Mouse (Mus musculus): Measurements from ENCODE around the gene Trim21.

Trim21 gene

DNA sequence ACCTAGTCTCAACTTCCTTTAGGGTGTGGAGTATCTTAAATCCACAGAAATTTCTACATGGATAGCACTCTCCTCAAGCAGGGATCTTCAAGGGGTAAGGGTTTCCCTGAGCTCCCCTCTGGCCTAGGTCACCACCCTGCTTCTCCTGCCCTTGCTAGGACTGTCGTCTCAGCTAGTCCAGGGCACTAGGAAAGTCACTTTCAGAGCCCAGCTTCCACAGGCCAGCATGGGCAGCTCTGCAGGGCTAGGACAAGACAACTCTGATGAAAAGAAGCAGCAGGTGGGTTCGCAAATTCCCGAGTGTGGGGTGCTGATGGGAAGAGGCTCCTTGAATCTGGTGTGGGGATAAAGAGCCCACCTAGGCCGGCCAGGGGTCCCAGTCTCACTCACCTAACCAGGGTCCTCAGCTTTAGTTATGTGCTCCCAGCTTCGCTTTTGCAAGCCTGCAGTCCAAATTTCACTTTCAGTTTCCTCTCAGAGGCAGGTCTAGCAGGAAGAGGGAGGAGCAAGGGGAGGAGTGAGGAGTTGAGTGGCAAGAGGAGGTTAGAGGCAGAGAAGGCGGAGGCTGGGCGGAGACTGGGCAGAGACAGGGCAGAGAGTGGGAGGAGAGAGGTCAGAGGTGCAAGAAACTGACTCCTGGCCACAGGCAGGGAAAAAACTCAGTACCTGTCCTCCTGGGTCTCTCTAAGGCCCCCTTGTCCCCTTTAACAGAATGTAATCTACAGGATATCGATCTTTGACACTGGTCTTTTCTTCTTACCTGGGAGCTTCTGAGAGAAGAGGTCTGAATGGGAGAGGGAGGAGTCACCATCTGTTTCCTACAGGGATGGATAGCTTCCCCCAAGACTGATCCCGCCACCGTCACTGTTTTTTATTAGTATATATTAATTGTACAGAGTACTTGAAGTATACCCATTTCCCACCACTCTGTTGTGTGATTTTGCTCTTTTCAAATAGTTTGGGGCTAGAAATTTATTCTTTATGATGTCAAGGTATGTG, at the start of gene Trim21:
TSS of gene Trim21 (minus strand) at position 488 of the 999 bp plus-strand sequence.
- DNase-seq, result peak; percentile 27

DNA sequence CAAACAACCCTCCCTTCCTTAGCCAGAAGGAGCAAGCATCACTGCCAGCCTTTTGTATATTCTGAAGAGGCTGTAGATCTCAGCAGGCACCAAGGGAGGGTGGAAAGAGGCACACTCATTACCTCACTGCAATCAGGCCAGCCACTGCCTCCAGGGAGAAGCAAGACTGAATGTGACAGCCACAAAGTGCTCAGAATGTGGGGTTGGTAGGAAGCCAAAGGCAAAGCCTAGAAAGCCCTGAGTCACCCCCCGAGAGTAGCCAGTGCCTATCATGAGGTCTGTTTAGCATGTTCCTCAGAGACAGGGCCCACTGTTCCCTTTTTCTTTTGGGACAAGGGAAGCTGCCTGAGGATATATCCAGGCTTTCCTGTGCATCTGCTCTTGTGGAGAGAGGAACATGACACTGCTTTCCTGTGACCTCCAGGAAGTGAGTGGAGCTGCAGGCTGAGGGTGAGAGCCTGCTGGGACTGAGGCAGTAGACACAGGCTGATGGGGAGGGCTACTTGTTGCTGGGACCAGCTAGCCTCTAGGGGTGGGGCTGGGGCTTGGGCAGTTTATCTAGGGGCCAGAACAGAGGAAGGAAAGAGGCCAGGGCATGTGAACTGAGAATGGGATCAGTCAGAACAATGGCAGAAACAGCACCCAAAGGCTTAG, 32.2 kb upstream of the Trim21 start, which contains the start of gene Olfr552:
TSS of gene Olfr552 (plus strand) at position 393 of the 654 bp plus-strand sequence.
- DNase-seq, result no peak

DNA sequence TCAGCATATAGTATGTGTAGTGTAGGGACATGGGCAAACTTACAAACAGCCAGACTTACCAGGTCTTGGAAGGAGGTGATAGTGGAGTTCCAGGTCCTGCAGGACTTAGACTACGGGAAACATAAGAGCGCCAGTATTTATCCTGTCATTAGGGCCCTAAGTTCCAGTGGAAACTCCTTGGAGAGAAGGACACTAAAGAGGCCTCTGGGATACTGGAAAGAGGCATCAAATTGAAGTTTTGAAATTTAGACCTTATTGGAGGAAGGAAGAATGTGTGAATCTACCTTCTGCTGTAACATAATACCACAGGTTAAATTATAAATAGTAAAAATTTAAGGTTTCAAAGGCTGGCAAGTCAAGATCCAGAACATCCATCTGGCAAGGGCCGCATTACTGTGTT, 26.5 kb upstream of the Trim21 start, which contains the start of gene Olfr551:
TSS of gene Olfr551 (minus strand) at position 101 of the 400 bp plus-strand sequence.
- no peak for DNase-seq

DNA sequence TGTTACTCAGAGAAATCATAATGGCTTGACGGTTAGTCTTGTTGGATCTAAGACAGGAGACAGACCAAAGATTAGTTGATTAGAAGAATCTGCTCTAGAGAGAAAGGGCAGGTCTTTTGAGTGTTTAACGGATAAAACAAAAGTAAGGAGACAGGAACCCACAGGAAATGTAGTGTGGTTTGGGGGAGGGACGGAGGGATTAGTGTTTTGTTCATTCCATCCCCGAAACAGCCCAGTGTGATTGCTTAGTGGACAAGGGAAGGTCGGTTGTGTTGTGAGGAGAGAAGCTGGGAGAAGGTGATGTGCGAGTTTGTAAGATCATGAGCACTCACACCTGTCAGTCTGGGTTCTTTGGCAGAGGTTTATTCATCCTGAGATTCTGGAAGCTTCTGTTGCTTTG, 10.7 kb upstream of the Trim21 start:
- DNase-seq, result no peak

DNA sequence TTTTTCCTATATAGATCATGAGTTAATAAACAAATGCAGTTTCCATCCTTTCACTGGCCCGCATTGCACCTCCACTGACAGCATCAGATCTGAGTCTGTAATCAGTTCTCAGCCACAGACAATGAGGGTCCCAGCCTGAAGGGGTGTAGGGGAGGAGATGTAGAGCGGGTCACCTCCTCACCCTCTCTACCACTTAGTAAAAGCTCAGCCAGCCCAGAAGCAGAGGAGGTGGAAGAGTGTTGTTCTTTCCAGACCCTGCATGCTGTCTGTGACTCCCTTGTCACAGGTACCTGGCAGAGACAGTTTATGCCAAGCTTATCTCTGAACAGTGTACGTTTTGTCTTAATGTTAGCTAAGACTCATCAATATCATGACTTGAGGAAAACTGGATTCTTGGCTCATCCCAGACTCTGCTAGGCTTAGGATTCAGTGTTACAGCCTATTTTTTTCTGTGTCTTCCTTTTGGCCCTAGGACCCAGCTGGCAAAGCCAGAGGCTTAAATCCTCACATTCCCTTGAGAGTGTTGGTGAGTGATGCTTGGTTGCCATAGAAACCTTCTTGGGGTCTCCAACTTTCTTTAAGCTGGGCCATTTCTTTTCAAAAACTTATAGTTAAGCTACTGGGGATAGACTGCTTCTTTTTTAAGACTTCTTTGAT, 8.0 kb upstream of the Trim21 start:
- no peak for DNase-seq

DNA sequence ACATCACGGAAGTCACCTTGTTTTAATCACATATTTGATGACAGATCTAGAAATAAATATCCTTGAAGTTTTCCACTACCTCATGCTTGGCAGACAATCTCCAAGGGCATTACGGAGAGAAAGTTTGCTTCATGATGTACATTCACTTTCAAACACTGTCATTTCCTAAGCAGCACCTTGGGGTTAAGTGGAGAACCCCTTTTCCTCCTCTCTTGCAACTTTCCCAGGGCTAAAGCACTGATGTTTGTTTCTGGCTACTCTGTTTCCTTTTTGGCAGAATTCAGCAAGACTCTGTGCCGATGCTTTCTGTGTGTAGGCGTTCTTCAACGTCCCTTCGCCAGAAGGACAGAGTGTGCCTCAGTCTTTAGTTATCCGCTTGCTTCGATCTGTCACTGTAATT, 5.9 kb upstream of the Trim21 start, which contains the start of gene Olfr550:
TSS of gene Olfr550 (plus strand) at position 301 of the 400 bp plus-strand sequence.
- DNase-seq, result no peak

DNA sequence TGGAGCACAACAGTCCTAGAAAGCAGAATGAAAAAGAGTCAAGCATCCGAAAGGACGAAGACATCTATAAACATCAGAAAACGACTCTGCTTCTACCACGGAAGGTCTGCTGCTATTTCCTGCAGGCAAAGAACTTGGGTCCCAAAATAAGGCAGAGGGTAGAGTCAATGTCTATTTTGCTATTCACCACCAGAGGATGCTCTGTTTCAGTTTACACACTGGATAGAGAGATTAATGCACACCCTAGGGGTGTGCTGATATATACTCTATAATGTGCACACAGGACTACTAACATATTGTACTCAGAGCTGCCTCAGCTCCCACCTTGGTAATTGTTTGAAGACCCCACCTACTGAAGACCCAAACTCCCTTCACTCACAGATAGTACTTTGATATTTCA, 933 bp upstream of the Trim21 start:
- DNase-seq, result no peak

DNA sequence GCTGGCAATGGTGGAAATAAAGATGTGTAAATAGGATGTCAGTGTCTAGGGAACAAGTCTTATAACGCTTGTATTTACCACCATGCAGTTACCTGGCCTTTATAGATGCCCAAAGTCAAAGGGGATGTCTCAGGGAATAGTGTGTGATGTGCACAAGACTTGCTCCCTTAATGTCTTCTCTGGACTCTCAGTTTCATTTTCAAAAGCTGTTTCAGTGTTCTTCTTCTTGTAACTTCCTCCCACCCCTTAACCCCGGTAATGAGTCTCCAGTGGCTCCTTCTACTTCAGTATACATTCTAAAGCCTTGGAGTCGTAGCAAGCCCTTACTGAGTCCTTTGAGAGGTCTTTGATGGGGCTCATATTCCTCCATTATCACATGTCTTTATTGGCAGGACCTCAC, 12.0 kb downstream of the Trim21 start:
- no peak for DNase-seq

DNA sequence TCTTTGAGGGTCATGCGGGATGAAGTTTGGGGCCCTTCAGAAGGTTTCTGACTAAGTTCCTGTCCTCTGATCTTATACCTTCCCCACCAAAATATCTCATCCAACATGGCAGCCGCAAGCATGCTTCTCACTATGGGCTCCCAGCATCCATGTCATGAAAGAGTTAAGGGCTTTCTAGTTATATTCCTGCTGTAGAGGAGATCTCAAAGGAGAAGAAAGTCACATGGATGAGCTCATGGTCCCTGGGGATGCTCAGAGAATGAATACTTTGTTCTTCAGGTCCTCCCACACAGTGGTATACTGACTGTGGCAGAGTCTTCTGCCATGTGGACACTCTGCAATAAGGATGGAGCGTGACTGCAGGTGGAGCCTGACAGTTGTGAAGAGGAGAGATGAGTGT, 15.7 kb downstream of the Trim21 start, which contains the start of gene Olfr549:
TSS of gene Olfr549 (plus strand) at position 301 of the 400 bp plus-strand sequence.
- no peak for DNase-seq

DNA sequence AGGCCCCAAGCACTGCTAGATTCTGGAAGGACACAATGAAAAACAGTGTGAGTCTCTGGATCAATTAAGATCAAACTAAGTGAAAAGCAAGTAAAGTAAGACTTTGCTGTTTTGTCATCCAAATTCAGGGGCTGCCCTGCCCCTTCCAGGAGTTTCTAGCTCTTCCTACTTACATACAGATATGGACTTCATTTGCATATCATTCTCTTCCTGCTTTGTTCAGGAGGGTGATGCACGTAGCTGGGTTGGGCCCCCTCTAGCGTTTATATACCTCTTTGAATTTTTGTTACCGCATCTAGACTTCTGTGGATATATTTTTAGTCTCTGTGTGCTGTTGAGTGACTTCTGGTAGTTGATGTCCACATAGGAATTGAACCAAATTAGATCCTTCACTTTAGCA, 24.0 kb downstream of the Trim21 start:
- no peak for DNase-seq

DNA sequence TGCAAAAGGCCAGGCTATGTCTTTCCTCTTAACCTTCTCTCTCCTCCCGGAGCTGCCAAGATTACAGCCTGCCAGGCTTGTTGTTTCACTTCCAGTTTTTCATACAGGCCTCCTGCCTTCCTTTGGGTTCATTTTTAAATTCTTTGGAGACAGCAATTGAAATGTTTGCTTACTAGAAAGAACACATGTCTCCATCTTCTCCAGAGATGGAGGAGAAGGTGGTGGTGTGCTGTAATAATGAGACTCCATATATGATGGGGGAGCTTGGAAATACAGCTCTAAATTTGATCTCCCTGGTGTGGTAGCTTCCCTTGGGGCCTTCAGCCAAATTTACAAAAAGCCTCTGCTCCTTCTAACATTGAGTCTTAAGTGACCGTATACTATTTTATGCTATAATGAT, 24.7 kb downstream of the Trim21 start, which contains the start of gene Olfr548-ps1:
TSS of gene Olfr548-ps1 (plus strand) at position 301 of the 400 bp plus-strand sequence.
- DNase-seq, result no peak

DNA sequence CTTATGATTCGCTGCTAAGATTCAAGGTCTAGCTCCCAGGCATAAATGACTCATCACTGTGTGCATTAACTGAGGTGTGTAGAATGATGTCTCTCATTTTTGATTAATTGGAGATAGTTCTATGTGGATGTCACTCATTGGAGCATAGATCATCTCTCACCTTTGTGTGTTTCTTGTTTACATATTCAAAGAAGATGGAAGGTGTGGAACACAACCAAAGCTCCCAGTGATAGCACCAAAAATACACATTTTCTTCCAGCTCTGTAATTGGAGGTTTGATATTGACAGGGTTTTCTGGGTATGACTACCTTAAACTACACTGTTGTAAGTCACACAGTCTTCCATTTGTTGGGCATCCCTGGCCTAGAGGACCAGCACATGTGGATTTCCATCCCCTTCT, 30.8 kb downstream of the Trim21 start, which contains the start of gene Olfr547:
TSS of gene Olfr547 (plus strand) at position 301 of the 400 bp plus-strand sequence.
- DNase-seq, result no peak

DNA sequence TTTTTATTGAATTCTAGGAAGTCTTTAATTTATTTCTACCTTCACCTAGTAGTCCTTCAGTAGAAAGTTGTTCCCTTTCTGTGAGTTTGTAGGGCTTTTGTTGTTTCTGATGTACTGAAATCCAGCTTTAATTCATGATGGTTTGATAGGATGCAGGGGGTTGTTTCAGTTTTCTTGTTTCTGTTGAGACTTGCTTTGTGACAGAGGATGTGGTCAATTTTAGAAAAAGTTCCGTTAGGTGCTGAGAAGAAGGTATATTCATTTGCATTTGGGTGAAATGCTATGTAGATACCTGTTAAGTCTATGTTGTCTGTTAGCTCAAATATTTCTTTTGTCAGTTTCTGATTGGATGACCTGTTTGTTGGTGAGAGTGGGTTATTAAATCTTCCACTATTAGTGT, 36.2 kb downstream of the Trim21 start:
- no peak for DNase-seq

DNA sequence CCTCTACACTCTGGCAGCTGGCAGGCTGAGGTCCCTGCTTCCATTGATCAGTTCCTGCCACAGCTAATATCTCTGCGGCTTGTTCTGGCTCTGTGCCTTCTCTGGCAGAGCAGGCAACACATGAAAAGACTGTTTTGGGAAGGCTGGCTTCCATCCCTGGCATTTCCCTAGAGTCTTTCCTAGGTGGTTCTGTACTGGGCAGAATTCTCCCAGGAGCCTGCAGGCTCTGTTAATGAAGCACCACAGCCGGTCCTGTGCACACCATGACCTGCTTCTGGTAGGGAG, 48.3 kb downstream of the Trim21 start:
- no peak for DNase-seq

DNA sequence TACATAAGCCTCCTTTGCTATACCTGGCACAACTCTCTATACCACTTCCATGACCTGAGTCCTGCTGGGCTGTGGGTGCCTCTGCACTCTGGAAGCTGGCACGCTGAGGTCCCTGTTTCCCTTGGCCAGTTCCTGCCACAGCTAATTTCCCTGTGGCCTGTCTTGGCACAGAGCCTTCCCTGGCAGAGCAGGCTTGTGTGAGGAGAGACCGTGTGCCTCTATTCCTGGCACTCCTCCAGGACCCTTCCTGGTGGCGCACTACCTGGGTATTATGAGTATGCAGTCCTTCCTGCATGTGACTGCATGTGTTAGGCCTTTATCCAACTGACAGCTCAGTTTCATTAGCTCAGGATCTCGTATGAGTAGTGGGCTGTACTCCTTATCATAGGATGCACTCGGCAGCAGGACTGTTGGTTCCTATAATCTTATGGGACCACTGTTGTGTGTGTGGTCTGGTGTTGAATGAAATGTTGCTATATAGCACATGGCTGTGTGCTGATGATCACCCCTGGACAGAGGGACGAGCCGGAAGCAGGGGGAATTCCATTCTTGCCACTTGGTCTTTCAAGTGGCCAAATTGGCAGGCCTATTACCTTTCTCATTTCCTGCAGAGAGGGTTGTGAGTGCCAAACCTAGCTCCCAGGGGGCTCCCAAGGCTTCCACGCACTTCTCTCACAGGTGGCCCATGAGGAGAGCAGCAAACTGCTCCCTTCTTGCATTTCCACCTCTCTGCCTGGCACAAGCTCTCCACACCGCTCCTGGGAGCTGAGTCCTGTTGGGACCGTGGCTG, 48.8 kb downstream of the Trim21 start:
- DNase-seq, result no peak

DNA sequence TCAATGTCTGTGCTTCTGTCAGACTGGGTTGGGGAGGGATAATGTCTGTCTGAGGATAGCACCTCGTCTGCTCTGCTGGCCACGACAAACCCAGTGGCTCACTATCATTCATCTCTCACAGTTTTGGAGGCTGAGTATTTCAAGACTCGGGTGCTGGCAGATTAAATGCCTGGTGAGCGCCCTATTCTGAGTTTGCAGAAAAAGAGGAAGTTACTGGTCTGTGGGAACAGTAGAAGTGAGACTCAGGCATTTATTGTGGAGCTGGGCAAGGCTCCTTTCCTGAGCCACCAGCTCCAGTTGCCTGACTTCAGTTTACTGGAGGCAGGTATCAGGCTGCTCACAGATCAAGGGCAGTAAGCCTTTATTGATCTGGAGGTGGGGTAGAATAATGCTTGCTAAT, 51.1 kb downstream of the Trim21 start:
- DNase-seq, result no peak

DNA sequence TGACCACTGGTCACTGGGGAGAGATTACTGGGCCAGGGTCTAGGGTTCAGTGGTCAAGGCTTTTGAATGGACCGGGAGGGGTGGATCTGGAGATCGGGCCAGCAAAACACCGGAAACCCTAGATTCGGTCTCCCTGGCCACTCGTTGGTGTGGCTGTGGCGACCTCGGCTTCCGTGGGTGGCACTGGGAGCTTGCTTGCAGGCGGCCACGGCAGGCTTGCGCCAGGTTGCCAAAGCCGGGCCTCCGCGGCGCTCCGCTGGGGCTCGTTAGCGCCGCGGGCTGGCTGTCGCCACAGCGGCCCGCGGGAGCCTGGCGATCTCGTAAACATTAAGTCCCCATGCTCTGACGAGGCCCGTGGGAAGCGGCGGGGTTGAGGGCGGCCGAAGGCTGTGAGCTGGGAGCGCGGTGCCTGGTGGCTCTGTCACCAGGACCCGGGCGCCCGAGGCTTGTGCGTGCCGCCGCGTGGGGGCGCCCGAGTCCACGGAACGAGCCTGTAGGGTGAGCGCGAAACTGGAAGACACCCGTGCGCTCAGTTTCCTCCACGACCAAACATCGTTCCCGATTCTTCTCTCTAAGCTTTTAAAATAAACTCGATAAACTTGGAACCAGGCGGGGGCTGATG, 52.4 kb downstream of the Trim21 start:
- peak; percentile 95 for DNase-seq

DNA sequence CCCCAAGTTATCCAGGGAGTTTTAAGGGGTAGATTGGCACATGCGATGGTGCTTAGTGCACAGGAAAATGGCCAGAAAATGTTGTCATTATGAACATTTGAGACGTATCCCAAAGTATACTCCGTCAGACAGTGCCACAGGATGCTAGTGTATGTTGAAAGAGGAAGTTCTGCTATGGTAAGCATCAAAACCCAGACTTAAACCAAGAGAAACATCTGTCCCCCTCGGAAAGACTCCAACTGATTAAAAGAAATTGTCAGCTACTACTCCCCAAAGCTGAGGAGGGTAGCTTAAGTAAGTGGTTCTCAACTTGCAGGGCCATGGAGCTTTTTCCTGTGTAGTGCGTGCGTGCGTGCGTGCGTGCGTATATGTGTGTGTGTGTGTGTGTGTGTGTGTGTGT, 53.4 kb downstream of the Trim21 start:
- no peak for DNase-seq

DNA sequence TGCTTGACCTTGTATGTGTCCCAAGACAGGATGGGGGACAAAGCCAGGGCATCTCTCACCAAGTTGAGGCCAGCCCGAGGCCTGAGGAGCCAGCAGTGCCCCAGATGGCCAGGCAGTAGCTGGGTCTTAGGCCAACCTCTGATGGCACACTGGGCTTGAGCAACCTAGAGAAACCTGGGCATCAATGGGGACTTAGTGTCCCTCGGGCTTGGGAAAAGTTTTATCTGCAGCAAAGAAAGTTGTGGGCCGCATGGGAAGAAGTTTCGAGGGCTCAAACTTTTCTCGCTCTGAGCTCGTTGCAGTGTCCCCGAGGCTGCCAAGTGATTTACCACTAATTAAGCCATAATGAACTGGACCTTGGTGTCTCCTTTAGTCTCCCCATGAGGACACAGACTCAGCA, 55.6 kb downstream of the Trim21 start:
- DNase-seq, result no peak

DNA sequence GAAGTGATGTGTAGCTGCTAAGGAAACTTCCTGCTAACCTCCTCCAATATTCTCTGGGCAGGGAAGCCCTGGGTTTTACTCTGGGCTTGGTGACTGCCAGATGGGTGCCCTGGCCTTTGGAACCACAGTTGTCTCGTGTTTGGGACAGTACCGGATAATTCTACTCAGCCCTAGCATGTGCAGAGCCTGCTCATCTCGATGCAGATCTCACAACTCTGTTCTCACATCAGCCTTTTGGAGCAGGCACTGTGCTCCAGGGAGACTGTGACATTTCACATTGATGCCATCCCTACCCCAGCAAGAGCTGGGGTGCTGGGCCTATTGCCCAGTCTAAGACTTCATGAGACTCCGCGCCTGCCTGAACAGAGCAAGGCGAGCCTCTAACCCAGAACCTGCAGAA, 56.6 kb downstream of the Trim21 start:
- no peak for DNase-seq

DNA sequence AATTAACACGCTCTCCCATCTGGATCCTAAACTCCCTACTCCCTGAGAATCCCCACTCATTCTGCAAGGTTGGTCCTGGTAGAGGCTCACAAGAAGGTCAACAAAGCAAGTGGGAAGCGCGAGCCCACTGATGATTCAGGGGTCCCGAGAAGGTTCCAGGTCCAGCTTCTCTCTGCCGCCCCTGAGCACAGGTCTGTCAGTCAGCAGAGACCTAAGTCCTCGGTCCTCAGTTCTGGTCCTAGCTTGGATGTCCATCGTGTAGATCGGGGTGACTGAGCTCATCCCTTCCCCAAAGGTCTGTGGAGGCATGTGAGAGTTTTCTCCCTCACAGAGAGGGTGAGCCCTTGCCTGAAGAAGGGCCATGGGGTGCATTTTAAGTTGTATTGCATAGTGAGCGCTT, 57.2 kb downstream of the Trim21 start:
- DNase-seq, result no peak

Measured in right cerebral cortex, postnatal 14 days (tissue).